Mouse (Mus musculus) hindbrain, postnatal 0 days (tissue): ENCODE data around the gene Acy3. TPM values are rescaled to one million over a fixed set of nuclear protein-coding genes. Genes with fewer than 3 reads are reported as not detected.

Source experiments
- ATAC-seq: fragments of 200-750 bp; cut with Nextera tagmentation; 2 replicates; pipeline ENCODE4 v1.8.0; 2017; ENCODE audit warnings: mild to moderate bottlenecking, moderate TSS enrichment, moderate library complexity
- DNase-seq: peaks from one replicate; pipeline ENCODE4 v3.0.0-alpha.2; 2015; ENCODE audit warnings: low spot score
- H3K27ac ChIP-seq: fragments of 300-500 bp; sonication (generic); 2 replicates; pipeline ENCODE4 v1.5.1; 2014; ENCODE audit warnings: mild to moderate bottlenecking
- H3K27me3 ChIP-seq: fragments of 300-500 bp; sonication (generic); 2 replicates; pipeline ENCODE4 v1.6.1; 2014; ENCODE audit warnings: low read length, mixed read lengths; ENCODE audit not compliant: insufficient read depth
- H3K36me3 ChIP-seq: fragments of 300-500 bp; sonication (generic); 2 replicates; pipeline ENCODE4 v1.6.1; 2014; ENCODE audit warnings: low read length, mixed read lengths; ENCODE audit not compliant: insufficient read depth
- H3K4me1 ChIP-seq: fragments of 300-500 bp; sonication (generic); 2 replicates; pipeline ENCODE4 v1.6.1; 2014; ENCODE audit warnings: antibody characterized with exemption, low read length, mixed read lengths; ENCODE audit not compliant: insufficient read depth
- H3K4me2 ChIP-seq: fragments of 300-500 bp; sonication (generic); 2 replicates; pipeline ENCODE4 v1.6.1; 2014; ENCODE audit warnings: low read depth, mild to moderate bottlenecking, low read length, moderate library complexity, mixed read lengths
- H3K4me3 ChIP-seq: fragments of 300-500 bp; sonication (generic); 2 replicates; pipeline ENCODE4 v1.5.1; 2014; ENCODE audit warnings: low read length
- H3K9ac ChIP-seq: fragments of 300-500 bp; sonication (generic); replicated peaks from 2 replicates; pipeline ENCODE4 v1.6.1; 2014; ENCODE audit warnings: mild to moderate bottlenecking, low read length, moderate library complexity, mixed read lengths
- H3K9me3 ChIP-seq: fragments of 300-500 bp; sonication (generic); 2 replicates; pipeline ENCODE4 v1.6.1; 2016; ENCODE audit warnings: low read length, mixed read lengths
- CTCF ChIP-seq: IDR thresholded peaks from 2 replicates; pipeline ENCODE4 v1.5.1; 2016; ENCODE audit warnings: antibody characterized with exemption, control low read depth, low read depth
- WGBS: fragments of 180-500 bp; shearing (Covaris S2); extraction: QIAGEN DNeasy Blood & Tissue Kit; methylation state at CpG from one replicate; pipeline ENCODE4 v1.1.7; 2014; 5-methylcytosine and 5-hydroxymethylcytosine counted together
- polyA plus RNA-seq: library from polyadenylated mRNA; unstranded; fragments of >200 nt; fragmentation: Nextera tagmentation; extraction: Ambion mirVana; gene quantifications from 2 replicates; pipeline ENCODE4 v1.2.1, GENCODE M21; 2015
- total RNA-seq: library from RNA; depleted of rRNA; stranded (reverse); fragments of >200 nt; gene quantifications from 2 replicates; pipeline ENCODE4 v1.2.3, GENCODE M21; 2014

The Acy3 gene
- total and polyA plus RNA-seq, 2 experiments from 2014 or later: 2.8 to 7.3 TPM

DNA sequence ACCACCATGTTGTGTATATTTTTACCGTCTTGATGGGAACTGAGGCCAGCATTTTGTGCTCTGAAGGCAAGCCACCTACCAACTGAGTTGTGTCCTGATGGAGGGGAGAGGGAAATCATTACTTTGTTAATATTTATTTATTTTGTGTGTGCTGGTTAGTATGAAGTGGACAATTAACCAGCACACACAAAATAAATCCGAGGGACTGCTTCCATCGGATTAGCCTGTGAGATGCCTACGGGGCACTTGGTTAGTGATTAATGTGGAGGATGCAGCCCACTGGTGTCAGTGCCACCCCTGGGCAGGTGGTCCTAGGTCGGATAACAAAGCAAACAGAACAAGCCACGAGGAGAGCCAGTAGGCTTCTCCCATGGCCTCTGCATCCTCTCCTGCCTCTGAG lies 8.6 kb downstream of the Acy3 start:
- Histone ChIP-seq H3K27me3 (no peaks in the 10 kb centered on the region), H3K36me3 (no peaks in the 10 kb centered on the region), H3K9ac (no peak overlapping the region), H3K27ac (no peak overlapping the region), H3K4me3 (no peak overlapping the region), H3K4me2 (no peak overlapping the region), H3K9me3 (no peaks in the 10 kb centered on the region), H3K4me1 (0 out of 2 replicates have a peak, but pooled peaks cover 4% of the 10 kb centered on the region)
- DNase-seq (no peak), ATAC-seq (no peak)
- TF ChIP-seq CTCF: no peak
- WGBS: 77% methylated on average over 6 of the region's 6 CpGs

DNA sequence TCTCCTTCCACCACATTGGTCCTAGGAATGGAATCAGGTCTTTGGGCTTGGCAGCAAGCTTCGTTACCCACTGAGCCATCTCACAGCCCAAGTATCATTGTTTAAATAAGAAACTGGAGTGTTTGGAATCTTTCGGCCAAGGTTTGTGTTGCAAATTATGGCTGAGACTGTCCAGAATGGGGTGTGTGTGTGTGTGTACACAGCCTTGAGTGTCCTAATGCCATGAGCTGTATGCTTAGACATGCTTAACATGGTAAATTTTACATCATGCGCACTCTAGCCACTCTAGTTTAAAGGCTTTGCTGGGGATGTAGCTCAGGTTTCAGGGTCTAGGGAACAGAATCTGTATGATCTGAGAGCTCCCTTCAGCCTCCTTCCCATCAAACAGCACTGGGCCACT lies 9.1 kb downstream of the Acy3 start:
- no peak for ATAC-seq
- Histone ChIP-seq H3K4me1 (0 out of 2 replicates have a peak, but pooled peaks cover 4% of the 10 kb centered on the region), H3K9ac (no peak overlapping the region), H3K4me2 (no peak overlapping the region), H3K9me3 (no peaks in the 10 kb centered on the region), H3K4me3 (no peak overlapping the region), H3K36me3 (no peaks in the 10 kb centered on the region), H3K27ac (no peak overlapping the region), H3K27me3 (no peaks in the 10 kb centered on the region)
- WGBS: 87% methylated on average over 3 of the region's 3 CpGs
- no peak for DNase-seq
- no peak for TF ChIP-seq CTCF

DNA sequence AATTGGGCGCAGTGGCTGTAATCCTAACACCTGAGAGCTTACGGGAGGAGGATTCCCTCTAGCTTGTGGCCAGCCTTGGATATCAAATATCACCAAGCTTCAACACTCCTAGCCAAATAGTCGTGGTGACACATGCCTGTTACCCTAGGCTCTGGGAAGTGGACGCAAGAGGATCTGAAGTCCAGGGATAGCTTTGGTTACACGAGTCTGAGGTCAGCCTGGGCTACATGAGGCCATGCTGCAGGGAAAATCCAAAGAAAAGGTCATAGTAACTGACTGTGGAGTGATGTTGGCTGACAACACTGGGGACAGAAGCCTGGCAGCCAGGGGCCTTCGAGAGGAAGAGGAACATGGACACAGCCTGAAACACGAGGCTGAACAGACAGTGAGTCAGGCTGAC lies 9.7 kb downstream of the Acy3 start:
- no peak overlapping the region for H3K9ac ChIP-seq
- H3K36me3 ChIP-seq: no peaks in the 10 kb centered on the region

DNA sequence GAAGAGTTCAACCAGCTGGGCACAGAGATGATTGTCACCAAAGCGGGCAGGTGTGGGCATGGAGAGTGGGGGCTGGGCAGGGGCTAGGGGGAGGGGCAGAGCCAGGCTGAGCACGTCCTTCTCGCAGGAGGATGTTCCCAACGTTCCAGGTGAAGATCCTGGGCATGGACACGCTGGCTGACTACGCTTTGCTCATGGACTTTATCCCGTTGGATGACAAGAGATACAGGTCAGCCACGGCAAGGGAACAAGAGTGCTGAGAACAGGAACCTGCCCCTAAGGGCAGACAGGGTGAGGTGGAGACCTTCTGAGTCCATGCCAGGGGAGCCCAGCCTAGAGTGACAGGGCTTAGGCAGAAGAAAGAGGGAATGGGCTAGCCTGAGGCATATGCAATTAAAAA lies 10.4 kb downstream of the Acy3 start:
- no peak for ATAC-seq
- Histone ChIP-seq H3K27me3 (no peaks in the 10 kb centered on the region), H3K36me3 (no peaks in the 10 kb centered on the region), H3K4me1 (peaks cover 12% of the 10 kb centered on the region; the same call in 1 of the 2 replicates), H3K27ac (no peak overlapping the region), H3K4me3 (no peak overlapping the region), H3K4me2 (no peak overlapping the region), H3K9ac (no peak overlapping the region), H3K9me3 (no peaks in the 10 kb centered on the region)
- no peak for TF ChIP-seq CTCF
- no peak for DNase-seq
- WGBS: 81% methylated on average over 8 of the region's 8 CpGs

More for the DNA sequence above, 9.7 kb downstream of the Acy3 start:
- Histone ChIP-seq H3K27ac (no peak overlapping the region), H3K9me3 (no peaks in the 10 kb centered on the region), H3K4me1 (peaks cover 6% of the 10 kb centered on the region; the same call in 1 of the 2 replicates), H3K4me2 (no peak overlapping the region), H3K27me3 (no peaks in the 10 kb centered on the region), H3K4me3 (no peak overlapping the region)
- no peak for TF ChIP-seq CTCF
- no peak for ATAC-seq
- DNase-seq: no peak
- WGBS: 74% methylated on average over 7 of the region's 7 CpGs

DNA sequence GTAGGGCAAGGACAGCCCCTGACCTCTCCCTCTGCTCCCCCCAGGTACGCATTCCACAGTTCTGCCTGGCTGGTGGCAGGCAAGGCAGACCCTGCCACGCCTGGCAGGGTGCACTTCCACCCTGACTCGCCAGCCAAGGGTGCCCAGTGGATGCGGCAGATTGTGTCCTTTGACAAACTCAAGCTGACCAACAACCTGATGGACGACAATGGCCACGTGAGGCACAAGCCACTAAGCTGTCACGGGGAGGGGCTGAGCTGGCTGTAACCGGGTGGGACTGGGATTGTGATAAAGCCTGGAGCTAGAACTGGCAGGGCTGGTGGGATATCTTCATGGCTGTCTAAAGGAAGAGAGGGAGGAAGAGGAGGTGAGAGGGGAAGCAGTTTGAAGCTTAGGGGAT lies 10.9 kb downstream of the Acy3 start:
- no peak for TF ChIP-seq CTCF
- Histone ChIP-seq H3K27ac (no peak overlapping the region), H3K36me3 (no peaks in the 10 kb centered on the region), H3K9me3 (no peaks in the 10 kb centered on the region), H3K27me3 (no peaks in the 10 kb centered on the region), H3K4me1 (peaks cover 12% of the 10 kb centered on the region; the same call in 1 of the 2 replicates), H3K4me3 (no peak overlapping the region), H3K9ac (no peak overlapping the region), H3K4me2 (no peak overlapping the region)
- DNase-seq (no peak), ATAC-seq (no peak)
- WGBS: 58% methylated on average over 8 of the region's 8 CpGs

DNA sequence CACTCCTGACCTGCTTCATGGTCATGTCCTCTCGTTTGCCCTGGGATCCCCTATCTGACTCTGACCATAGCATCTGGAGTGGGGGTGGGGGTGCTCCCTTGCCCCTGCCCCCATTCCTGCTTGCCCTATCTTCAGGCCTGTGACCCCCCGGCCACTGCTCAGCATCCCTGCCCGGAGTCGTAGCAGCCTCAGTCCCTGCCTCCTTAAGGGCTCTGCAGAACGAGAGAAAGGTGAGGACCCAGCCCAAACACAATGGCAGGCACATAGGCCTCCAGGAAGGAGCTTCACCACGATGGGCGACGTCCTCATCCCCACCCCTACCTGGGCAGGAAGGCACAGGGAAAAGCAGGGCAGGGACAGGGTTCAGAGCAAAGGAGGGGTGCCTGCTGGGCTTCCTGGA lies 12.0 kb downstream of the Acy3 start:
- H3K4me3 ChIP-seq: no peak overlapping the region
- H3K9ac ChIP-seq: no peak overlapping the region
- no peak for DNase-seq
- ATAC-seq: no peak
- peaks cover 12% of the 10 kb centered on the region; the same call in 1 of the 2 replicates for H3K4me1 ChIP-seq
- H3K27ac ChIP-seq: no peak overlapping the region
- WGBS: 75% methylated on average over 8 of the region's 8 CpGs
- H3K36me3 ChIP-seq: no peaks in the 10 kb centered on the region
- H3K4me2 ChIP-seq: no peak overlapping the region
- no peaks in the 10 kb centered on the region for H3K27me3 ChIP-seq
- TF ChIP-seq CTCF: no peak
- no peaks in the 10 kb centered on the region for H3K9me3 ChIP-seq

DNA sequence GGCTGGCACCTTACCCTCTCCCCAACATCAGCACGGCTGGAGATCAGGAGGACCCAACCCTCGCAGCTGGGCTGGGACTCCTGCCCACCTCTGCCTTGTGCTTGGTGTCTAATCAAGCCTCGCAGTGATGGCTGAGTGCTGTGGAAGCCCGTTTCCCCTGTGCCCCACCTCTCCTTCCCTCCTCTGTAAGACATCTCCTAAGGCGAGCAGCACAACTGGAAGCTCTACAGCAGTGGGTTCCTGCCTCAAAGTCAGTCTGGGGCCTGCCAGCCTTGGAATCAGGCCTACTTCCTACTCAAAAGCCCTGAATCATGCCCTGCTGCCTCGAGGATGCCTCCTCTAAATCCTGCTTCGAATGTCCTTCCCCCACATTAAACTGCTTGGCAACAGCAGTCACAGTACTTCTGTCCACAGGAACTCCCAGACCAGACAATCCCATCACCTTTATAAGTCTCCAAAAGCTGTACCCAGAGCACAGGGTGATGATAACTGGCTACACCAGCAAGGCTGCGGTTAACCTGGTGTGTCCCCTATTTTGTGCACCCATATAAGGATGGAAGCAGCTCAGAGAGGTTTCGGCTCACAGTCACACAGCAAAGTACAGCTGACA lies 12.9 kb downstream of the Acy3 start:
- Histone ChIP-seq H3K36me3 (no peaks in the 10 kb centered on the region), H3K4me3 (no peak overlapping the region), H3K9ac (0 out of 2 replicates have a peak overlapping the region, but pooled peaks have one; percentile 66), H3K9me3 (no peaks in the 10 kb centered on the region), H3K27ac (no peak overlapping the region), H3K4me1 (peaks cover 12% of the 10 kb centered on the region; the same call in 1 of the 2 replicates), H3K4me2 (peak overlapping the region; percentile 67), H3K27me3 (no peaks in the 10 kb centered on the region)
- TF ChIP-seq CTCF: no peak
- DNase-seq (no peak), ATAC-seq (no peak)
- 81% methylated on average over 9 of the region's 9 CpGs for WGBS
